Mouse (Mus musculus) hindbrain, embryonic 10.5 days (tissue): ENCODE results near the gene Pnpla8. TPM values are rescaled to one million over a fixed set of nuclear protein-coding genes. Genes with fewer than 3 reads are reported as not detected.
"Not testable (repeated sequence)": the region's sequence is repeated elsewhere in the genome, so short reads cannot be mapped to it uniquely, and the experiment has no call there.

Source experiments
- DNase-seq: peaks from one replicate; pipeline ENCODE4 v3.0.0-alpha.2; 2017; ENCODE audit warnings: low spot score
- H3K27ac ChIP-seq: fragments of 300-500 bp; sonication (generic); 2 replicates; pipeline ENCODE4 v1.5.1; 2016; ENCODE audit warnings: mild to moderate bottlenecking, moderate library complexity
- H3K27me3 ChIP-seq: fragments of 300-500 bp; sonication (generic); 2 replicates; pipeline ENCODE4 v1.6.1; 2016; ENCODE audit warnings: mild to moderate bottlenecking; ENCODE audit not compliant: poor library complexity, insufficient read depth, severe bottlenecking
- H3K36me3 ChIP-seq: fragments of 300-500 bp; sonication (generic); 2 replicates; pipeline ENCODE4 v1.6.1; 2016; ENCODE audit warnings: mild to moderate bottlenecking, moderate library complexity
- H3K4me1 ChIP-seq: fragments of 300-500 bp; sonication (generic); replicated peaks from 2 replicates; pipeline ENCODE4 v1.6.1; 2016; ENCODE audit warnings: mild to moderate bottlenecking
- H3K4me3 ChIP-seq: fragments of 300-500 bp; sonication (generic); 2 replicates; pipeline ENCODE4 v1.5.1; 2016; ENCODE audit warnings: mild to moderate bottlenecking, moderate library complexity
- H3K9me3 ChIP-seq: fragments of 300-500 bp; sonication (generic); 2 replicates; pipeline ENCODE4 v1.6.1; 2016; ENCODE audit warnings: mild to moderate bottlenecking, moderate library complexity
- WGBS: fragments of 180-500 bp; shearing (Covaris S2); methylation state at CpG from one replicate; pipeline ENCODE4 v1.1.7; 2016; 5-methylcytosine and 5-hydroxymethylcytosine counted together
- polyA plus RNA-seq: library from polyadenylated mRNA; unstranded; fragments of >200 nt; fragmentation: Nextera tagmentation; extraction: Ambion mirVana; gene quantifications from 2 replicates; pipeline ENCODE4 v1.2.1, GENCODE M21; 2016

Pnpla8 gene
- polyA plus RNA-seq, 1 experiment from 2014 or later = 46.0 TPM

DNA sequence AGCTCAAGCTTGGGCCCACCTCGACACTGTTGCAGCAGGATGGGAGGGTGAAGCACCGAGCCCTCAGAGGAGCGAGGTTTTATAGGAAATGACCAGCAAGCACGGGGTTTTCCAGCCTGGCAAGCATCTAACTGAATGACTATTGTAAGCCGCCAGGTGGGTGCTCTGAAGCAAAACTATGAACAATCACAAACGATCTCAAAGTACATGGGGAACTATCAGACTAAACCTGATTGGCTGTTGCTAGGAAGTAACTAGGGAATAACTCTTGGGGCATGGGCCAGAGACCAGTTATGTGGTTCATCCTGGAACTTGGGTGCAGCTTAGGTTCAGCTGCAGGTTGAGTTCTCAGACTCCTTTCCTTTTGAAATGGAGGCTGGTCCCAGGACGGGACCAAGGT is 19.9 kb downstream of the Pnpla8 start:
- Histone ChIP-seq H3K4me3 (no peak overlapping the region), H3K4me1 (no peaks in the 10 kb centered on the region), H3K27me3 (no peaks in the 10 kb centered on the region), H3K36me3 (no peaks in the 10 kb centered on the region), H3K27ac (no peak overlapping the region), H3K9me3 (no peaks in the 10 kb centered on the region)
- no peak for DNase-seq
- 73% methylated on average over 7 of the region's 7 CpGs for WGBS

DNA sequence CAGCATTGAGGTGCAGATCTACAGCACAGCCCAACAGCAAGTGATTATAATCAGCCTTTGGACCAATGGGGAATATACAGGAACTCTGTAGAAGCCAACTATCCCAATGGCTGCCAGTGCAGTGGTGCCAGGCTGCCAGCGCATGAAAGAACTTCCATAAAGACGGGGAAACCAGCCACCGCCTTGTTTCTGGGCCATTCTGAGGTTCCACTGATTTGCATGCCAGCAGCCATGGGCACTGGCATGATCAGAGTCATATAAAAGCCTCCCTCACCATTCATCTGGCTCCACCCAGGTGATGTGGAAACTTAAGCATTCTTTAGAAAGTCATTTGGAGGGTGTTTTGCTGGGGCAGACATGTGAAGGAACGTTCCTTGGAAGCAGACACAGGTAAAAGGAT is 21.2 kb downstream of the Pnpla8 start:
- Histone ChIP-seq H3K27me3 (no peaks in the 10 kb centered on the region), H3K27ac (no peak overlapping the region), H3K4me3 (no peak overlapping the region), H3K36me3 (no peaks in the 10 kb centered on the region), H3K9me3 (no peaks in the 10 kb centered on the region), H3K4me1 (no peaks in the 10 kb centered on the region)
- no peak for DNase-seq
- 89% methylated on average over 4 of the region's 4 CpGs for WGBS

DNA sequence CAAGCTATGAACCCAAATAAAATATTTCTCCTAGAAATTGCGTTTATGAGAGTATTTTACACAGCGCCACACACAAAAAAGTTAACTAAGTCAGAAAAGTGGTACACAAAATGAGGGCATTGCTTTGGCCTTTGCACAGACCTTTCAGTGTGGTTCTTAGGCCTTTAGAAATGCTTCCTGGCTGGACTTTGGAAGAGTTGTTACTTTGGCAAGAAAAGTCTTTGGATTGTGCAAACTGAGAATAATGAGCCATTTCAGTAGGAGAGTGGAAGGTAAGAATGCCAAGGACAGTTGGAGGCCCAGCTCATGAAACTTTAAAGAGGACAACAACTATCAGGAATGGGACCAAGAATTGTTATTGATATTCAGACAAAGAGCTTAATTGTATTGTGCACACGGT is 24.6 kb downstream of the Pnpla8 start:
- Histone ChIP-seq H3K4me3 (no peak overlapping the region), H3K27me3 (no peaks in the 10 kb centered on the region), H3K27ac (no peak overlapping the region), H3K9me3 (no peaks in the 10 kb centered on the region), H3K4me1 (no peaks in the 10 kb centered on the region), H3K36me3 (no peaks in the 10 kb centered on the region)
- 88% methylated on average over 3 of the region's 3 CpGs for WGBS
- DNase-seq = no peak

DNA sequence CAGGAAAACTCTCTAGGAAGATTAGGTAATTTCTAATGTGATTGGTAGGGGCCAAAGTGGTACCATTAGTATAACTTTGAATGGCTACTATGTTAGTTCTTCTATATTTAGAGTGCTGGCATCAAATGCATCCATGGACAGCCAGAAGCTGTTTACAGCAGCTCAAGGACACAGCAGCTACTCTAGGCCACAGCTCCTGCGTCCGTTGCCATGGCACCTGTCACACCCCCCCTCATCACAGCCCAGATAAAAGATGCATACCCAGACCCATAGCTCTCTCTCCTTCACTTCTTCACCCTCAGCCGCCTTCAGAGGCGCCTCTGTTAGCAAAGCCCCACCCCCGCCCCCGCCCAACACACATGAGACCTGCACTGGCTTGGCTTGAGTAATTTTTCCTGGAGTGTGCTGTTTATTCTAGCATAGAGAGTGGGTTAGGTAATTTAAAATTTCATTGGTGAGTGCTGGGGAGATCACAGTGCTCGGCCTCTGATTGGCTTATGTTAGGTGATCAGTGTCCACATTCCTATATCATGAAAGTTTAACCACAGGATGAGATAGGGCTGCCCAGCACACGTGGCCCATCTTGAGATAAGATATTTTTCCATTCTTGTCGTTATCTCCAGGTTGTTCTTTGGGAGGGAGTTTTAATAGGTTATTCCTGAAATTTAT is 27.3 kb downstream of the Pnpla8 start:
- no peaks in the 10 kb centered on the region for H3K9me3 ChIP-seq
- H3K4me1 ChIP-seq = no peaks in the 10 kb centered on the region
- WGBS = 77% methylated on average over 9 of the region's 9 CpGs
- H3K4me3 ChIP-seq = no peak overlapping the region
- no peak overlapping the region for H3K27ac ChIP-seq
- H3K36me3 ChIP-seq = no peaks in the 10 kb centered on the region
- peak; percentile 4 for DNase-seq
- H3K27me3 ChIP-seq = no peaks in the 10 kb centered on the region

DNA sequence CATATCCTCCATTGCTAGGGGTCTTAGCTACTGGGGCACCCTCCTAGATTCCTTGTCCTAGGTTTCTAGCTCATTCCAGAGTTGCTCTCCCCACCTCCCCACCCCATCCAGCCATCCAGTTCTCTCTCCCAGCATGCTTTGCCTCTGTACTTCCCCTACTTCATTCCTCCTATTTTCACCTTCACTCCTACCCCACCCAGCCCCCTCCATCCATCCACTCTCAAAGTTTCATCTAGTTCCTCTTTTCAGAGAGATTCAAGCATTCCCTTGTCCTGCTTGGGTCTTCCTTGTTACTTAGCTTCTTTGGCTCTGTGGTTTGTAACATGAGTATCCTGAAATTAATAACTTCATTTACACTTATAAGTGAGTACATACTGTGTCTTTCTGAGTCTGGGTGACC is 41.4 kb downstream of the Pnpla8 start:
- no peak overlapping the region for H3K4me3 ChIP-seq
- H3K27ac ChIP-seq = no peak overlapping the region
- no peaks in the 10 kb centered on the region for H3K4me1 ChIP-seq
- no peak for DNase-seq
- H3K36me3 ChIP-seq = no peaks in the 10 kb centered on the region
- no peaks in the 10 kb centered on the region for H3K9me3 ChIP-seq
- no peaks in the 10 kb centered on the region for H3K27me3 ChIP-seq

DNA sequence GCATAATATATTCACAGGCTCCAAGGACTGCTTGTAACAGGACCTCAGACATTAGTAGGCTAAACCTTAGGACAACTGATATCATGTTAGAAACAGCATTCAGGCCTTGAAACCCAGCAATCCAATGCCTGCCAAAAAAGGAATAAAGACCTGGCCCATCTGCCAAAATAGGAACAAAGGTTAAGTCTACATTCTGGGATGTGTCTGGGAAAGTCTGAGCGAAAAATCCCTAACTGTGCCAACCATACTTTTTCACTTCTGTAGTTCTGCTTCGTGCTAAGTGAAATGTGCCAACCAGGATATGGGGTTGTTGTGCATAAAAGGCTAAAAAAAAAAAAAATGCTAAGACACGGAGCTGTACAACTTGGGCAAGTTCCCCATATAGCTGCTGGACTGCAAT is 44.5 kb downstream of the Pnpla8 start:
- Histone ChIP-seq H3K4me3 (no peak overlapping the region), H3K9me3 (no peaks in the 10 kb centered on the region), H3K27ac (no peak overlapping the region), H3K27me3 (no peaks in the 10 kb centered on the region), H3K4me1 (peaks cover 11% of the 10 kb centered on the region), H3K36me3 (no peaks in the 10 kb centered on the region)
- 82% methylated on average over 3 of the region's 3 CpGs for WGBS
- DNase-seq = no peak

DNA sequence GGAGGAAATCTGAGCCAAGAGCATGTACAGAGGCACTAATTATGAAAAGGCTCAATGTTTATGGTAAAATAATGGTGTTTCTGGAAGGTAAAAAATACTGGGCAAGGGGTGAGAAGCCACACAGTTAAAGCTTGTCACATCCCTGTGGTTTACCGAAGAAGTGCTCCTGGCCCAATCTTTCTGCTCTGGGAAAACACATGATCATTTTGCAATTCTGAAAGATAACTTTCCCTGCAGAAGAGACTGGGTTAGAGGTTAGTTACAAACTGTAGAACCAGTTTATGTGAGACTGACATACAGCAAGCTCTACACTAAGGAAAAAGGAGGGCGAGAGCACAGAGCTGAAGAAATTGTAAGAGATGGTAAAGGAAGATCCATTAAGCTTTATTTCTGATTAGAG is 46.0 kb downstream of the Pnpla8 start:
- H3K9me3 ChIP-seq = no peaks in the 10 kb centered on the region
- no peak overlapping the region for H3K4me3 ChIP-seq
- no peaks in the 10 kb centered on the region for H3K36me3 ChIP-seq
- WGBS = 95% methylated on average over 2 of the region's 2 CpGs
- no peak for DNase-seq
- H3K27me3 ChIP-seq = no peaks in the 10 kb centered on the region
- peaks cover 11% of the 10 kb centered on the region for H3K4me1 ChIP-seq
- no peak overlapping the region for H3K27ac ChIP-seq

DNA sequence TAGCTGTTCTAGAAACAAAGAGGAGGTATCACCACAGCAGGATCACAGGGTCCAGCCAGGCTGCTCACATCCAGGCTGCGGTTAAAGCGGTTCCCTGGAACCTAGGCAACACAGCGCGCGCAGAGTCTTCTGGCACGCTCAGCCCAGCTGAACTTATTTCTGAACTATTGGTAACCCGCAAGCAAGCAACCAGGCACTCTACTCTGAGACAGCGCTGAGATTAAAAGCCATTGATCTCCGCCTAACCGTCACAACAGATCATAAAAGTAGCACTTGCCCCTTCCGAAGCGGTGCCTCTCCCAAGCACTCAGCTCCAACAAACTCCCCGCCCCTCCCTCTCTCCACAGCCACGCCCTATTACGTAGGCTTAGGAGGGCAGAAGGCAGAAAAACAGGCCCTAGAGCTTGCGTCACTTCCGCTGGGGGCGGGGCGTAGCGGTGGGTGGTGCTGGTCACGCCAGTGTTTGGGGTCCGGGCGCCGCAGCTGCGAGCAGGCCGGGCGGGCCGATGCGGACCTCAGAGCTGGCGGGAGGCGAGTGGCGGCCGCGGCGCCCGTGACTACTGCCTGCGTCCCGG is 47.6 kb downstream of the Pnpla8 start:
- Histone ChIP-seq H3K9me3 (no peaks in the 10 kb centered on the region), H3K27me3 (no peaks in the 10 kb centered on the region), H3K4me3 (peak overlapping the region; percentile 78), H3K36me3 (no peaks in the 10 kb centered on the region), H3K27ac (peak overlapping the region; percentile 96), H3K4me1 (peaks cover 11% of the 10 kb centered on the region)
- peak; percentile 100 for DNase-seq
- under 1% methylated on average over 36 of the region's 38 CpGs for WGBS

DNA sequence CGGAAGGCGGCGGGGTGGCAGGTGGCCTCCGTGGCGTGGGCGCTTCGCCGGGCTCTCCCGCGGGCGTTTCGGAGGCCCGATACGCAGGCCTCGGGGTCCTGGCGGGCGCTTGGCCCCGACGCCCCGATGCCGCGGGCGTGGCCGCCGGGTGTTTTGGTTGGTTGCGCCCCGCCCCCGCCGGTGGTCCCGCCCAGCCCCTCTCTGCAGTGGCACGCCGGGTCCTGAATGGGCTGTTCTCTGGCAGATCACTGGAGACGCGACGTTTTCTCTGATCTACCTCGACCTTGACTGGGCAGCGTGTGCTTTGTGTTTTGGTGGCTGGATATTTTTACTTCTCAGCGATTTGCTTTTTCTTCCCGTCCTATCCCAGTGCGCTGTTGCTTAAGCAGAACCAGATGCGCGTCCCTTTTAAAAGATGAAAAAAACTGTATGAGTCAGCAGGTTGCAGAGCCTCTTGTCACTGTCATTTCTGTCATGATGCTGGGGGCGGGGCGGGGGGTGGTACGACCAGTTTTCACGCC is 48.2 kb downstream of the Pnpla8 start:
- no peaks in the 10 kb centered on the region for H3K27me3 ChIP-seq
- under 1% methylated on average over 46 of the region's 46 CpGs for WGBS
- peak overlapping the region; percentile 96 for H3K27ac ChIP-seq
- peak overlapping the region; percentile 78 for H3K4me3 ChIP-seq
- no peaks in the 10 kb centered on the region for H3K36me3 ChIP-seq
- DNase-seq = peak; percentile 90
- peaks cover 11% of the 10 kb centered on the region for H3K4me1 ChIP-seq
- H3K9me3 ChIP-seq = no peaks in the 10 kb centered on the region

DNA sequence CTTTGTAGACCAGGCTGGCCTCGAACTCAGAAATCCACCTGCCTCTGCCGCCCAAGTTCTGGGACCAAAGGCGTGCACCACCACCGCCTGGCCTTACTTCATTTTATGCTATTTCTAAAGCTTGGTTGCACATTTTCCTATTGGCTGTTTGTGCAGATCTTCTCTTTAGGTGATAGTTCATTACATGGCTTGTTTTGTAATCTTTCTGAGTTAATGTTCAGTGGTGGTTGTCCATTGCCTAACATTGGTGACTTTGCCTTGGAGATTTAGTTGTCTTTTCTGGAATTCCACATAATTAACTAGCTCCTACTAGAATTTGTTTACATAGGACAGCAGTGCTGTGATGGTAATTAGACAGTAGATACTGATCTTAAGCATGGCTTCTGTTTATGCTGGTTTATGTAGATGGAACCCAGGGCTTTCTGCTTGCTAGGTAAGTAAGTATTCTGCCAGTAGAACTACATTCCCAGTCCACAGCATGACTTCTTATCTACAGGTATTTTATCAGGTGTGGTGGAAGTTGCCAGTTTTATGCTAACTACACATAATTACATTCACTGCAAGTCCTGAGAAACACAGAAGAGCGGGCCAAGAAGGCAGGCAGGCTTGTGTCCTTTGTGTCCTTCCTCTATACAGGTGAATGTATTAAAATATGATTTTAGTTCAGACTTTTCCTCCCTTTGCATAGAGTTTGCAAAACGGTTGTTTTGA is 53.1 kb downstream of the Pnpla8 start:
- no peak overlapping the region for H3K4me3 ChIP-seq
- H3K36me3 ChIP-seq = no peaks in the 10 kb centered on the region
- no peak overlapping the region for H3K27ac ChIP-seq
- no peak for DNase-seq
- peaks cover 5% of the 10 kb centered on the region for H3K4me1 ChIP-seq
- no peaks in the 10 kb centered on the region for H3K27me3 ChIP-seq
- no peaks in the 10 kb centered on the region for H3K9me3 ChIP-seq
- 92% methylated on average over 6 of the region's 6 CpGs for WGBS

DNA sequence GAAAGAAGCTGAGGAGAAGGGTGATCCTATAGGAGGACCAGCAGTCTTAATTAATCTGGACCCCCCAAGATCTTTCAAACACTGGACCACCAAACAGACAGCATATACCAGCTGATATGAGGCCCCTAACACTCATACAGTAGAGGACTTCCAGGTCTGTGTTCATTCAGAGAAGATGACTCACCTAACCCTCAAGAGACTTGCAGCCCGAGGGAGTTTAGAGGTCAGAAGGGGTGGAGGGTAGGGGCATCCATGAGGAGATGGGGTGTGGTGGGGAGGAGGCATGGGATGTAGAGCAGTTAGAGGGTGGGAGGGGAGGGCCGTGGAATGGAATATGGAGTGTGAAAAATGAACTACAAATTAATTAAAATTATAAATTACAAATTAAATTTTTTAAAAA is 59.0 kb downstream of the Pnpla8 start:
- DNase-seq, H3K4me3 ChIP-seq, H3K27me3 ChIP-seq, H3K9me3 ChIP-seq, H3K4me1 ChIP-seq, H3K36me3 ChIP-seq, H3K27ac ChIP-seq: not testable (repeated sequence)
- WGBS = 83% methylated on average over 2 of the region's 2 CpGs

DNA sequence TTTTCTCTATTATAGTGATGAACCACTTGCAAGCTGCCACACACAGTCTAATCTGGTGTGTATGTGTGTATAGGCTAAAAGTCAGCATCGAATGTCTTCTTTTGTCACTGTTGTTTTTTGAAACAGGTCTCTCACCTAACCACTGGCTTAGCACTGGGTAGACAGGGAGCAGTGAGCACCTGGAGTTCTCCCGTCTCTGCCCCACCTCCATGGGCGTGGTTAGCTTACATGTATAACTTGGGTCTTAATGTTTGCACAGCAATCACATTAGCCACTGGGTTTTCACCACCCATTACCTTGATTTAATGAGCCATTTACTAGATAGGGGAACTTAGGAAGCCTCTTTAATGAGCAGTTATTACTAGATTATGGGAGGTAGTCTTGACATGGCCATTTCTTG is 60.4 kb downstream of the Pnpla8 start:
- WGBS = 89% methylated on average over 3 of the region's 3 CpGs
- H3K4me1 ChIP-seq = no peaks in the 10 kb centered on the region
- no peak for DNase-seq
- no peak overlapping the region for H3K27ac ChIP-seq
- H3K4me3 ChIP-seq = no peak overlapping the region
- no peaks in the 10 kb centered on the region for H3K9me3 ChIP-seq
- H3K27me3 ChIP-seq = no peaks in the 10 kb centered on the region
- H3K36me3 ChIP-seq = peaks cover 9% of the 10 kb centered on the region

DNA sequence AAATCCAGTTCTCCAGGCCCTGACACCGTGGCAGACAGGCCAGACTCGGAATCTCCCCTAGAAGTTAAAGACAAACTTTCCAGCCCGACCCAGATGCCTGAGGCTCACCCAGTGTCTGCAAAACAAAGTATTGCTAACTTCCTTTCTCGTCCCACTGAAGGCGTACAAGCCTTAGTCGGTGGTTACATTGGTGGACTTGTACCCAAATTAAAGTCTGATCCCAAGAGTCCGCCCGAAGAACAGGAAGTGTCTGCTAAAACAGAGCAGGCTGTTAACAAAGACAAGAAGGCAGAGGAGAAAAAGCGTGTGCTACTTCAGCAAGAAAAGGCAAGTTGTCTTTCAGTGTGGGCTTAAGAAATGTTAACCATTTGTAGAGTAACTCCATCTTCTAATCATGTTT is 62.2 kb downstream of the Pnpla8 start:
- 75% methylated on average over 9 of the region's 9 CpGs for WGBS

More for the DNA sequence above, 62.2 kb downstream of the Pnpla8 start:
- no peaks in the 10 kb centered on the region for H3K27me3 ChIP-seq
- no peak overlapping the region for H3K4me3 ChIP-seq
- H3K4me1 ChIP-seq = no peaks in the 10 kb centered on the region
- H3K36me3 ChIP-seq = peaks cover 14% of the 10 kb centered on the region
- no peak overlapping the region for H3K27ac ChIP-seq
- no peaks in the 10 kb centered on the region for H3K9me3 ChIP-seq
- no peak for DNase-seq
